30 mouse cellular contexts compared by ENCODE assay signal in genomic region chr11:95640751-95641150, GRCm38 (mm10). TPM values are rescaled to one million over a fixed set of nuclear protein-coding genes. Genes with fewer than 3 reads are reported as not detected.
DNase-seq lines count a peak whose midpoint lies in the region; ATAC-seq and TF ChIP-seq lines count a peak whose summit lies in the region.
"Had no signal": no experiment of that assay in that cellular context is flagged by ENCODE, and none has a peak within 500 bp of the region (broad histone marks: within the 10 kb centered on the region; RNA-seq: fewer than 3 reads in every experiment).

No protein-coding gene starts in this region.

- 56% methylated on average over 2 of the region's 2 CpGs for WGBS in intestine, embryonic 14.5 days
- 58% methylated on average over 2 of the region's 2 CpGs for WGBS in intestine, embryonic 16.5 days
- 50% methylated on average over 2 of the region's 2 CpGs for WGBS in embryonic facial prominence, embryonic 10.5 days
- WGBS in embryonic facial prominence, embryonic 14.5 days, result 32% methylated on average over 2 of the region's 2 CpGs
- 50% methylated on average over 2 of the region's 2 CpGs for WGBS in forebrain, postnatal 0 days

- H3K4me3 ChIP-seq in intestine, embryonic 14.5 days (ENCODE audit: low read depth, low read length), result no peak overlapping the region
- H3K4me3 ChIP-seq in intestine, embryonic 16.5 days (ENCODE audit: low read length), result no peak overlapping the region
- no peak overlapping the region for H3K4me3 ChIP-seq in embryonic facial prominence, embryonic 10.5 days
- no peak overlapping the region for H3K4me3 ChIP-seq in embryonic facial prominence, embryonic 14.5 days (ENCODE audit: low read depth, low read length)
- H3K4me3 ChIP-seq in forebrain, postnatal 0 days (ENCODE audit: low read depth, low read length), result no peak overlapping the region
- H3K4me3 ChIP-seq: erythroblast, embryonic 14.5 days; heart, embryonic 12.5 days; hindbrain, embryonic 15.5 days; intestine, embryonic 15.5 days; liver, embryonic 15.5 days; midbrain, embryonic 10.5 days; midbrain, embryonic 15.5 days had no signal

- ATAC-seq in intestine, embryonic 14.5 days (replicated peaks; ENCODE audit: low FRiP score, low TSS enrichment, low read depth), result no peak
- ATAC-seq in intestine, embryonic 16.5 days, result no peak
- ATAC-seq in embryonic facial prominence, embryonic 14.5 days (ENCODE audit: low read depth), result no peak
- ATAC-seq in forebrain, postnatal 0 days, result peak; percentile 38; the same call in 1 of the 2 replicates
- ATAC-seq: CD4-positive, CD25-positive, alpha-beta regulatory T cell, adult 4 months; intestine, embryonic 15.5 days; midbrain, embryonic 15.5 days had no signal

- H3K9me3 ChIP-seq in intestine, embryonic 14.5 days (ENCODE audit: control insufficient read depth, low read length), result no peaks in the 10 kb centered on the region
- no peaks in the 10 kb centered on the region for H3K9me3 ChIP-seq in intestine, embryonic 16.5 days (ENCODE audit: control insufficient read depth, low read length)
- no peaks in the 10 kb centered on the region for H3K9me3 ChIP-seq in embryonic facial prominence, embryonic 10.5 days
- no peaks in the 10 kb centered on the region for H3K9me3 ChIP-seq in embryonic facial prominence, embryonic 14.5 days (ENCODE audit: control insufficient read depth, low read length)
- H3K9me3 ChIP-seq in forebrain, postnatal 0 days (ENCODE audit: low read length), result no peaks in the 10 kb centered on the region
- H3K9me3 ChIP-seq: hindbrain, embryonic 15.5 days; intestine, embryonic 15.5 days; liver, embryonic 15.5 days; midbrain, embryonic 10.5 days; midbrain, embryonic 15.5 days had no signal

- H3K27ac ChIP-seq in intestine, embryonic 14.5 days (ENCODE audit: low read depth), result peak overlapping the region; percentile 6; the same call in 1 of the 2 replicates
- H3K27ac ChIP-seq in intestine, embryonic 16.5 days (ENCODE audit: low read length), result no peak overlapping the region
- peak overlapping the region; percentile 59; the same call in 1 of the 2 replicates for H3K27ac ChIP-seq in embryonic facial prominence, embryonic 10.5 days (replicated peaks)
- H3K27ac ChIP-seq in embryonic facial prominence, embryonic 14.5 days (replicated peaks; ENCODE audit: low read depth, low read length), result peak overlapping the region; percentile 6
- H3K27ac ChIP-seq in forebrain, postnatal 0 days (ENCODE audit: low read depth, low read length), result no peak overlapping the region
- H3K27ac ChIP-seq: hindbrain, embryonic 15.5 days; intestine, embryonic 15.5 days; kidney, postnatal 0 days; liver, embryonic 15.5 days; midbrain, embryonic 10.5 days; midbrain, embryonic 15.5 days had no signal

- no peak for DNase-seq in intestine, embryonic 14.5 days (ENCODE audit: low spot score)
- DNase-seq in embryonic facial prominence, embryonic 10.5 days (ENCODE audit: low spot score), result no peak
- DNase-seq in embryonic facial prominence, embryonic 14.5 days (ENCODE audit: low spot score), result no peak
- DNase-seq in forebrain, postnatal 0 days, result no peak
- no peak for DNase-seq in layer of hippocampus, postnatal 25 days (ENCODE audit: extremely low spot score in 1 of 2, low spot score in 1 of 2)
- DNase-seq in thymus, postnatal 4 days, result no peak
- DNase-seq: adrenal gland, postnatal 14 days; cerebellum, adult 18-20 months; cerebellum, postnatal 10 days; gastrocnemius, postnatal 25 days; heart, adult 11 months; heart, postnatal 4 days; kidney, adult 8-10 months; kidney, postnatal 4 days; layer of hippocampus, postnatal 36 days; left cerebral cortex, postnatal 4 days; right cerebral cortex, adult 18-20 months; right cerebral cortex, postnatal 4 days had no signal

- TF ChIP-seq CTCF in forebrain, postnatal 0 days (IDR thresholded peaks at IDR 0.05; ENCODE audit: low read depth), result no peak

- H3K4me2 ChIP-seq in intestine, embryonic 14.5 days (ENCODE audit: low read length), result no peak overlapping the region
- no peak overlapping the region for H3K4me2 ChIP-seq in intestine, embryonic 16.5 days (ENCODE audit: low read depth, low read length)
- no peak overlapping the region for H3K4me2 ChIP-seq in embryonic facial prominence, embryonic 14.5 days (ENCODE audit: low read depth, low read length)
- no peak overlapping the region for H3K4me2 ChIP-seq in forebrain, postnatal 0 days (ENCODE audit: low read depth)
- H3K4me2 ChIP-seq: heart, embryonic 12.5 days; hindbrain, embryonic 15.5 days; intestine, embryonic 15.5 days; liver, embryonic 15.5 days; lung, embryonic 14.5 days; midbrain, embryonic 15.5 days had no signal

- no peaks in the 10 kb centered on the region for H3K36me3 ChIP-seq in intestine, embryonic 14.5 days (ENCODE audit: control insufficient read depth, insufficient read depth, low read length)
- H3K36me3 ChIP-seq in intestine, embryonic 16.5 days (ENCODE audit: control insufficient read depth, insufficient read depth, low read length), result no peaks in the 10 kb centered on the region
- H3K36me3 ChIP-seq in embryonic facial prominence, embryonic 10.5 days (replicated peaks), result no peaks in the 10 kb centered on the region
- H3K36me3 ChIP-seq in embryonic facial prominence, embryonic 14.5 days (ENCODE audit: control insufficient read depth, insufficient read depth, low read length), result no peaks in the 10 kb centered on the region
- H3K36me3 ChIP-seq in forebrain, postnatal 0 days (ENCODE audit: insufficient read depth), result no peaks in the 10 kb centered on the region
- H3K36me3 ChIP-seq: heart, embryonic 12.5 days; hindbrain, embryonic 15.5 days; intestine, embryonic 15.5 days; liver, embryonic 15.5 days; midbrain, embryonic 10.5 days; midbrain, embryonic 15.5 days had no signal

- no peak overlapping the region for H3K9ac ChIP-seq in intestine, embryonic 14.5 days (ENCODE audit: low read length)
- H3K9ac ChIP-seq in intestine, embryonic 16.5 days (ENCODE audit: low read depth, low read length), result no peak overlapping the region
- H3K9ac ChIP-seq in embryonic facial prominence, embryonic 14.5 days (ENCODE audit: low read depth, low read length), result no peak overlapping the region
- H3K9ac ChIP-seq in forebrain, postnatal 0 days, result no peak overlapping the region
- H3K9ac ChIP-seq: heart, embryonic 12.5 days; hindbrain, embryonic 15.5 days; intestine, embryonic 15.5 days; liver, embryonic 15.5 days; lung, embryonic 14.5 days; midbrain, embryonic 15.5 days had no signal

- 0 out of 2 replicates have a peak, but pooled peaks cover 4% of the 10 kb centered on the region for H3K27me3 ChIP-seq in intestine, embryonic 14.5 days (replicated peaks; ENCODE audit: control insufficient read depth, insufficient read depth, low read length)
- H3K27me3 ChIP-seq in intestine, embryonic 16.5 days (replicated peaks; ENCODE audit: control insufficient read depth, insufficient read depth, low read length), result peaks cover 14% of the 10 kb centered on the region; the same call in 1 of the 2 replicates
- peaks cover 68% of the 10 kb centered on the region for H3K27me3 ChIP-seq in embryonic facial prominence, embryonic 10.5 days (replicated peaks; ENCODE audit: low read depth, poor library complexity, severe bottlenecking)
- H3K27me3 ChIP-seq in embryonic facial prominence, embryonic 14.5 days (replicated peaks; ENCODE audit: control insufficient read depth, insufficient read depth, low read length), result peaks cover 12% of the 10 kb centered on the region
- H3K27me3 ChIP-seq in forebrain, postnatal 0 days (ENCODE audit: insufficient read depth, low read length), result peaks cover 8% of the 10 kb centered on the region

- peaks cover 19% of the 10 kb centered on the region for H3K4me1 ChIP-seq in intestine, embryonic 14.5 days (replicated peaks; ENCODE audit: control insufficient read depth, insufficient read depth, low read length)
- H3K4me1 ChIP-seq in intestine, embryonic 16.5 days (ENCODE audit: control insufficient read depth, insufficient read depth, low read length), result peaks cover 14% of the 10 kb centered on the region
- H3K4me1 ChIP-seq in embryonic facial prominence, embryonic 10.5 days, result peaks cover 77% of the 10 kb centered on the region
- H3K4me1 ChIP-seq in embryonic facial prominence, embryonic 14.5 days (ENCODE audit: control insufficient read depth, insufficient read depth, low read length), result peaks cover 50% of the 10 kb centered on the region
- H3K4me1 ChIP-seq in forebrain, postnatal 0 days (ENCODE audit: insufficient read depth), result peaks cover 4% of the 10 kb centered on the region; the same call in 1 of the 2 replicates

RNA-seq across cellular contexts. Expression of gene Phb, which starts 26.0 kb away (rescaled TPM):
- 300 and 305 TPM in 2 replicates for polyA plus RNA-seq in intestine, embryonic 14.5 days (2014; fragmentation: Nextera tagmentation; extraction: Ambion mirVana)
- 309 and 324 TPM in 2 replicates for polyA plus RNA-seq in intestine, embryonic 16.5 days (2015; fragmentation: Nextera tagmentation; extraction: Ambion mirVana)
- polyA plus RNA-seq in embryonic facial prominence, embryonic 10.5 days (2016; fragmentation: Nextera tagmentation; extraction: Ambion mirVana), result 309 and 312 TPM in 2 replicates
- polyA plus RNA-seq in embryonic facial prominence, embryonic 14.5 days (2014; fragmentation: Nextera tagmentation; extraction: Ambion mirVana), result 238 and 240 TPM in 2 replicates
- total RNA-seq in forebrain, postnatal 0 days (2014; rRNA removed), result 130 and 149 TPM in 2 replicates
- polyA plus RNA-seq in forebrain, postnatal 0 days (2015; fragmentation: Nextera tagmentation; extraction: Ambion mirVana), result 192 and 197 TPM in 2 replicates
- 100 to 1,000 TPM in 1 of 2 experiments, 10 to 100 TPM in 1; 94.5 to 106 TPM for total RNA-seq in layer of hippocampus, postnatal 25 days (2021)

RNA-seq across cellular contexts. Expression of gene Ngfr, which starts 53.2 kb away (rescaled TPM):
- polyA plus RNA-seq in intestine, embryonic 14.5 days (2014; fragmentation: Nextera tagmentation; extraction: Ambion mirVana), result 15.3 and 17.6 TPM in 2 replicates
- polyA plus RNA-seq in intestine, embryonic 16.5 days (2015; fragmentation: Nextera tagmentation; extraction: Ambion mirVana), result 15.5 and 15.8 TPM in 2 replicates
- polyA plus RNA-seq in embryonic facial prominence, embryonic 10.5 days (2016; fragmentation: Nextera tagmentation; extraction: Ambion mirVana), result 21.7 and 23.5 TPM in 2 replicates
- polyA plus RNA-seq in embryonic facial prominence, embryonic 14.5 days (2014; fragmentation: Nextera tagmentation; extraction: Ambion mirVana), result 47.5 and 58.7 TPM in 2 replicates
- 5.8 and 8.2 TPM in 2 replicates for total RNA-seq in forebrain, postnatal 0 days (2014; rRNA removed)
- 4.5 and 6.0 TPM in 2 replicates for polyA plus RNA-seq in forebrain, postnatal 0 days (2015; fragmentation: Nextera tagmentation; extraction: Ambion mirVana)
- 1 to 10 TPM; 1.0 to 1.4 TPM for total RNA-seq in layer of hippocampus, postnatal 25 days (2021)
- total RNA-seq: megakaryocyte progenitor cell, adult 5-6 weeks had no signal
- polyA plus RNA-seq: CD4-positive, CD25-positive, alpha-beta regulatory T cell, adult 4 months had no signal

Comparison
In these comparisons a context has a peak if more than half of its experiments do, and no peak if none do; other contexts are left out.
1. H3K27ac ChIP-seq: peak in intestine, embryonic 14.5 days (single experiment), embryonic facial prominence, embryonic 10.5 days (single experiment) and embryonic facial prominence, embryonic 14.5 days (single experiment); none in intestine, embryonic 16.5 days (single experiment) and forebrain, postnatal 0 days (single experiment).